Mouse (Mus musculus) kidney, adult 9 months (tissue): ENCODE results near the gene Fuca1.
A peak's percentile ranks its signal among the peaks of the same experiment; 100 is the strongest.

Experiments used
- DNase-seq: peaks from one replicate; pipeline ENCODE4 v3.0.0; 2022

Gene Fuca1

GRCm38 (mm10) chr4:135920304-135921241, at the start of gene Fuca1:
TSS of gene Fuca1 (plus strand) at chr4:135920735.
- peak; percentile 98 for DNase-seq

DNA sequence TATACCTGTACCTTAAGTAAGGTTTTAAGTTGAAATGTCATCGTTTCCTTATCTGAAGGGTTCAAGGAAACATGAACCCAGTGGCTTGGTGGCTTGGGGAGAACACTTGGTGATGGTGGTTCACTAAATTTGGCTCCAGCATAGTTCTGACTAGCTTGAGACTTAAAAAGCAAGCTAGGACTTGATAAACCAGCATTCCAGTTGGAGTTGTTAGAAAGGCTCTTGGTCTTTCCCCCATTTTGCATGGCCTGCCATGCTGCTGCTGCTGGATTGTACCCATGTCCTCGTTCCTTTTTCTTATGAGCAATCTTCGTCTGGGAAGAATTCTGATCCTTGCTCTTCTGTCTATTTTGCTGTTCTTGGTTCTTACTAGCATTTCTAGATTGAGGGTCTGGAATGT, 48.5 kb upstream of the Fuca1 start:
- DNase-seq: no peak

DNA sequence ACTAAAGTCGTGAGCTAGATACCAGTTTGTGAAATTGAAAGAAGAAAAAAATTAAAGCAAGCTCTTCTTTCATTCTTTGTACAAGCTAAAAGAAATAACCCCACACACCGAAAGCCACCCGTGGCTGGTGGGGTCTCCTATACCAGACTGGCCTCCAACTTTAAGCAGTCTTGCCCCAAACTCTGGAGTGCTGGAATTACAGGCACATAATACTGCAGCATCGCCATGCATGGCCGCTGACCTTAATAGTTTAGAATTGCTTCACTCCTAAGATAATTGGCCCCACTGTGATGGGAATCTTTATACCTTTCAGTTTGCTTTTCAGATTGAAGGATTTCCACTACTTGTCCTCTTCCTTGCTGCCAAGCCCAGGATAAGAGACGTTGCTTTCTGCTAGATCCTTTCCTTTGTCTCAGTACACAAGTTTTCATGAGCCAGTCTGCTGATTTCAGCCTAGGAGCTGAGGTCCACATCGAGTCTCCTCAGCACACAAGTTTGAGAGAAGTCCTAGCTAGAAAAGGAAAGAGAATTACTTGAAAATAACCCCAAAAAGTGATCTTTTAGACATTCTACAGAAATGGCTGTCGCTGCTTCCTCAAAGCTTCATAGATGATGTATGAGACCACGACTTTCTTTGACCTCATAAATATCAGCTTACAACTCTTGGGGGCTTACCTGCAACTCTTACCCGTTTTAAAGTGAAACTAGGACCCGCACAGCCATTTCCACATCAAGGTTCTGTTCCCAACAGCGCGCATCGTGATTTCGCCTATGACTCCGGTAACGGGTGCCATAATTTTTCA, 47.7 kb upstream of the Fuca1 start:
- DNase-seq: no peak

DNA sequence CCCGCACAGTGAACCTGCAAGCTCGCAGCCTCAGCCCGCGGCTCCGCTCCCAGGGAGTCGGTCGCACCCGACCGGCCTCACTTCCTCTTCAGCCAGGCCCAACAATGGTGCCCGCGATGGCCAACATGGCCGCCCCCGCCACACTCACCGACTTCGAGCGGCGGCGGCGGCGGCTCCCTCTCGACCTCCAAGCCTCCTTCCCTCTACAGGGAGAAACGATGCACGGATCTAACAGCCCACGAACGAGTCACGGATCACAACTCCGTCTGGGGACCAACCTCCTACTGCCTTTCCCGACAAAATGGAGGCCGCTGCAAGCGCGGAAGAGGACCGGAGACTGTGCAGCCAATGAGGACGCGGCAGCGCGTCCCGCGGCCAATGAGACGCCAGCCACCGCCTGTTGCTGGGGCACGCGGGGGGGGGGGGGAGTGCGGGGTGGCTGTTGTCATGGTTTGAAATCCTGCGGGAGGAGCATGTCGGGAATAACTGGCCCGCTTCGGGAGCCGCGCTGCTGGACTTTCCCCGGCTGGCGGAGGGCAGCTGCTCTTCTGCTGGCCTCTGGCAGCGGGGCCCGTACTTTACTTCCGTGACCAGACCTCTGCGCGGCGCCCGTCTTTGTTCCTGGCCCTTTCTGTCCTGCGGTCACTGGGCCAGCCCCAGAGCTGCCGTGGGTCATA, 46.9 kb upstream of the Fuca1 start, which contains the start of gene Pnrc2:
Gene Pnrc2 (minus strand): TSS at position 325 of the 677 bp plus-strand sequence.
- DNase-seq: peak; percentile 94

GRCm38 (mm10) chr4:135874564-135875535, 45.7 kb upstream of the Fuca1 start:
- no peak for DNase-seq

DNA sequence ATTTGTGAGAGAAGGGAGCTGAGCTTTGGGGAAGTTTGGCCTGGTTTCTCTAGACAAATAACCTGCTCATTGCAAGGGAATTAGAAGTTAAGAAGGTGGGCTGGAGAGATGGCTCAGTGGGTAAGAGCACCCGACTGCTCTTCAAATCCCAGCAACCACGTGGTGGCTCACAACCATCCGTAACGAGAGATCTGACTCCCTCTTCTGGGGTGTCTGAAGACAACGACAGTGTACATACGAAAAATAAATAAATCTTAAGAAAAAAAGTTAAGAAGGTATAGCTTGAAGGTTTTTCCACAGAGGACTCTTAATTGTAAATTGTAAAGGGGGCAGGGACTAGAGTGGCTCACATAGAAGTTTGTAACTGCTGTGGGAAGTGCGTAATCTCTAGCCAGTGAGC, 45.0 kb upstream of the Fuca1 start:
- DNase-seq: no peak

DNA sequence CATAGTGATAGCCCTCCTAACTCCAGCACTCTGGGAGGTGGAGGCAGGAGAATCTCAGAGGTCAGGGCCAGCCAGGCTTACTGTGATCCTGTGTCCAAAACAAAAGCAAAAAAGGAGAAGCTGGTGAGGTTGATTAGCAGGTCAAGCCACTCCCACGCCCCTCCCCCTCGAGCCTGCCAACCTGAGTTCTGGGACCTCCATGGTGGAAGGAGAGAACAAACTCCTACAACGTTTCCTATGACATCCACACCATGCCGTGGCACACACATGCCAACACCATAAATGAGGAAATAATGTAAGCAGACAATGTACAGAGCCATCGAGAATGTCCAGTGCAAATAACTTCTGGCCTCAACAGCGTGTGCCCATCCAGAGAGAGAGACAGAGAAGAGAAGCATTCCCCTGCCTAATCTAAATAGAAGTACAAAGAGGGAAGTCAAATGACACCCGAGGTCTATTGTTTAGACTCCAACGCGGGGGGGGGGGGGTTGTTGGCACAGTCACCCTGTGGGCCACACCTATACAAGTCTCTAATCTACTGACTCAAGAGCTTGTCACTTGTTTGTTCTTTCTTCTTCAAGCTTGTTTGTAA, 44.4 kb upstream of the Fuca1 start:
- peak; percentile 65 for DNase-seq

GRCm38 (mm10) chr4:135876583-135877020, 43.9 kb upstream of the Fuca1 start:
- peak; percentile 85 for DNase-seq

GRCm38 (mm10) chr4:135877742-135878141, 42.8 kb upstream of the Fuca1 start:
- peak; percentile 67 for DNase-seq

GRCm38 (mm10) chr4:135879021-135879420, 41.5 kb upstream of the Fuca1 start:
- no peak for DNase-seq

GRCm38 (mm10) chr4:135880018-135880417, 40.5 kb upstream of the Fuca1 start:
- no peak for DNase-seq

- DNase-seq: no peak
These were observed 40.0 kb upstream of the Fuca1 start for GRCm38 (mm10) chr4:135880576-135880975.

DNA sequence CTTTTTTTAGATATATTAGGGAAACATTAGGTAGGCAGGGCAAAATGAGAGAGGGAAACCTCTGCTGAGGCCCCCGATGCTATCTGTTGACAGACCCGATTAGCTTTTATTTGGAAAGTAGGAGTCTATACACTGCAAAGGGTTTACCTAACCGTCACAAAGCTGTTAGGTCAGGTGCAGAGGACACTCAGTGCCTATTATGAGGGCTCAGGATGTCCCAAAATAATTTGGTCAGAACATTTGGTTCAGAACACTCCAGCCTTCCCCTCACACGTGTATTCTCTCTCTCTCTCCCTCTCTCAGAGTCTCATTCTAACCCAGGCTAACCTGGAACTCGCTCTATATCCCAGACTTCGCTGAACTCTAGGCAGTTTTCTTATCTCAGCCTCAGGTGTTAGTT, 38.5 kb upstream of the Fuca1 start:
- DNase-seq: no peak

- DNase-seq: peak; percentile 54
These were observed 37.1 kb upstream of the Fuca1 start for GRCm38 (mm10) chr4:135883401-135883851.

- DNase-seq: no peak
These were observed 36.5 kb upstream of the Fuca1 start for GRCm38 (mm10) chr4:135883881-135884516.

DNA sequence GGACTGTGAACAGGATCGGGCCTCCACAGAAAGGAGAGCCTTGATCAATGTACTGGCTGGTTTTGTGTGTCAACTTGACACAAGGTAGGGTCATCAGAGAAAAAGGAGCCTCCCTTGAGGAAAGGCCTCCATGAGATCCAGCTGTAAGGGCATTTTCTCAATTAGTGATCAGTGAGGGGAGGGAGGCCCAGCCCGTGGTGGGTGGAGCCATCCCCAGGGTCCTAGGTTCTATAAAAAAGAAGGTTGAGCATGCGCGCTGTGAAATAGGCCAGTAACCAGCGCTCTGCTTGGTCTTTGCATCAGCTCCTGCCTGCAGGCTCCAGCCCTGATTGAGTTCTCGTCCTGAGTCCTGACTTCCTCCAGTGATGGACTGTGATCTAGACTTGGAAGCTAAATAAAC, 36.0 kb upstream of the Fuca1 start:
- no peak for DNase-seq

- DNase-seq: no peak
These were observed 34.9 kb upstream of the Fuca1 start for GRCm38 (mm10) chr4:135885676-135886075.

- DNase-seq: no peak
These were observed 34.4 kb upstream of the Fuca1 start for GRCm38 (mm10) chr4:135886184-135886583.

DNA sequence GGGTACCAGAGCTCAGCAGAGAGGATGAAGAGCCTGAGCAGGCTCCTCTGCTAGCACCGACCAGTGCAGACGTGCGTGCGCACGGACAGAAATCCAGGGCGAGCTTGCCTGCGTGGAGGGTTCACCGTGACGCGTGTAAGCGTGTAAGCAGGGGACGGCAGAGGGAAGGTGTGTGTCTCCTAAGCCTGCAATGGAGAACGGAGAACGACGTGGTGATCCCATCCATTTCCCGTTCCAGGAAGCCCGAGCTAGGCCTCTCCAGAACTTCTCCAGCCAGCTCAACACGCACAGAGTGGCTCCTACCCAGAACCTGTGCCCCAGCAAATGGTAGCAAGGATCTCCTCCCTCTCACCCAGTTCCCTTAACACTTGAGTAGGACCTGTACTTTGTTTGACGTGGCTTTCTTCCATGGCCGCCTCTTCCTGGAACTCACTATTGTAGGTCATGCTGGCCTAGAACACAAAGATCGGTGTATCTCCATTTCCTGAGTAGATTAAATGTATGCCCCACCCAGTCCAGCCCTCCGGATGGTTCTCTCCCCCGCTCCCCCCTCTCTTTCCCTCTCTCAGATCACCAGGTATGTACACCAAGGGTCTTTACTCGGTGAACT, 32.0 kb upstream of the Fuca1 start:
- DNase-seq: no peak

DNA sequence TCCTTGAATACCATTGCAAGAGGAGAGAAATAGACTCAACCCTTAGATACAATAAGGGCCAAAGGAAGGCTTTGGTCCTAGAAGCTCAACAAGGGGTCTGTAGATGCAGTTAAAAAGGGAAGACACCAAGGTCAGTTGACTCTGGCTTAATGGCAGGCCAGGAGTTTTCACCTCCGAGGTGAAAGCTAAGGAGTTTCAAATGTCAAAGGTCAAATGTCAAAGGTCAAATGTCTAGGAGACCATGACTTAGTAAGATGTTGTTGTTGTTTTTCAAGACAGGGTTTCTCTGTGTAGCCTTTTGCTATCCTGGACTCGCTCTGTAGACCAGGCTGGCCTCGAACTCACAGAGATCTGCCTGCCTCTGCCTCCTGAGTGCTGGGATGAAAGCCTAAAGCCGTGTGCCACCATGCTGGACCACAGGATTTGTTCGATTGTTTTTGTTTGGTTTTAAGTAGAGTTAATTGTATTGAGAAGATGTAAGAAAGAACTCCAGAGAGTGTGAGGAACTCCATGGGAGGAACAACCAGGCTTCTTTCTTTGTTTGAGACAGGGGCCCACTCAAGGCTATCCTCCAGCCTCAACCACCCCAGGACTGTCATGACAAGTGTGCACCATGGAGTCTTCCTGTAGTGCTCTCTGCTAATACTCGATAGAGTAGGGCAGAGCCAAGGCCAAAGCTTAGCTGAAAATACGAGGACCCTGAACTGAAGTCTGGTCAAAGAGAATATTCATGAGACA, 31.2 kb upstream of the Fuca1 start:
- no peak for DNase-seq
